Mouse (Mus musculus) urinary bladder, postnatal 14 days (tissue): ENCODE measurements around the gene Rsf1.

Experiments used
- DNase-seq: peaks from one replicate; pipeline ENCODE4 v3.0.0; 2021; ENCODE audit warnings: low spot score

The Rsf1 gene

DNA sequence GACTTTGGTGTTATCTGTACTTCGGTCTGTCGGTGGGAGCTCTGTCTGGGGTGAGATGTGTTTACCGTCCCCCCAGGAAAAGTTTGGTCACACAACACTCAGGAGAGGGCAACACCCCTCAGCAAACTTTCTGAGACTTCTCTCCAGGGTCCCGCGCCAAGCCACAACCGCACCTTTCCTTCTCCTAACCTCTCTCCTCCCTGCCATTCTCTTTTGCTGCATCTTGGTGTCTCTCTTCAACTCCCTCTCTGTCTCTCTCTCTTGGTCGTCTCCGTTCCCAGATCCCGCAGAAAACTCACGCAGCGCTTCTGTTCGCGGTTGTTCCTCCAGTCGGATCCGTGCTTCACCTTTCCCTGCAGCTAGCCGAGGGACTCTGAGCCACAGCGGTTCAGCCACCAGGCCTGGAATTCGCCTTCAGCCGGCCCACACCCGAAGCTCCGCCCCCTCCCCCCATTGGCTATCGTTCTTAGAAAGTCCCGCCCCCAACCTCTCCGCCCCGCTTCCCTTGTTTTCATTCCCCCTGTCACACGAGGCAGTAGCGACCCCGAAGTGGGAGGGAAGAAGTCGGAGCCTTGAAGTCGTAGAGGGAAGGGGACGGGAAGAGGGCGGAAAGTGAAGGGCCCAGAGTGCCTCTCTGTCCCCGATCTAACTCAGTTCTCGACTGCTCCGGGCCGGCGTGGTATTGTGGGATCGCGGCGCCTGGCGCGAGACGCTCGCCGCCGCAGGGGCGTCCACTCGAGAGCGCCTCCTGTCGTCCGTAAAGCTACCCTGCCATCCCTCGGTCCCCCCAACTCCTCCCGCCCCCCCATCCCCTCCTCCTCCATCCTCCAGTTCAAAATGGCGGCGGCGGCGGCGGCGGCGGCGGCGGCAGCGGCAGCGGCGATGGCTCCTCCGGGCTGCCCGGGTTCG lies at the start of gene Rsf1, which contains the start of gene Aamdc:
TSS of gene Rsf1 (plus strand) at position 823 of the 909 bp plus-strand sequence.
TSS of gene Aamdc (minus strand) at position 431 of the 909 bp plus-strand sequence.
- DNase-seq = peak; percentile 94

DNA sequence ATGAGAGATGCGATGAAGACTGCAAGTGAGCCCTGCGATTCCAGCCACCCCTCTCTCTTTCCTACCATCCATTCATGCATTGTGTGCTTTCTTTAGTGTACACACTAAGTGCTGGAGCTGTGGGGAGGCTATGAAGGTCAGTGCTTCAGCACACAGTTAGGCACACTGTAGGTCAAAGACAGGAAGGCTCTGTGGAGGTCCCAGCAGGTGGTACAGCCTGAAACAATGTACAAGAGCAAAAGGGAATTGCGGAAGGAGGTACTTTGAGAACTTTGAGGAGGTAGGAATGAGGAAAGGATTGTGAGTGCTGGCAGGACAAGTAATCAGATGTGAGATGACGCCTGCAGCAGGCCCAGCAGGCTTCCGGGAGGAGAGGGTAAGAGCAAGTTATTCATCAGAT lies 44.2 kb upstream of the Rsf1 start:
- DNase-seq = no peak

DNA sequence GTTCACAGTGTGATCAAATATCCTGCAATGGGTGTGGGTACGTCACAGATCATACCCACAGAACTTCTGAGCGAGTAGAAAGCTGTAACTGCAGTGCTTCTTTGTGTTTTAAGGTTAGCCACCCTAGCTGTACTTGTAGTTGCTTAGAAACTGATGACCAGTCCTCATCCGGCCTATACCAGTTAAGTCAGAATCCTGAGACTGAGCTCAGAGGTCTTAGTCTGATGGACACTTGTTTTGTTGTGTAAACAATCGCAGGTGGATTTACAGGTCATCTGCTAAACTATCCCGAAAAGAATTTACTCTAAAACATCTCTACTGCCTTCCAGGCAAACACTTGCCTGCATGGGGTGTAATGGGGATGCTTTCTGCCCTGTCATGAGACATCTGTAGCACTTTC lies 43.1 kb upstream of the Rsf1 start:
- no peak for DNase-seq

DNA sequence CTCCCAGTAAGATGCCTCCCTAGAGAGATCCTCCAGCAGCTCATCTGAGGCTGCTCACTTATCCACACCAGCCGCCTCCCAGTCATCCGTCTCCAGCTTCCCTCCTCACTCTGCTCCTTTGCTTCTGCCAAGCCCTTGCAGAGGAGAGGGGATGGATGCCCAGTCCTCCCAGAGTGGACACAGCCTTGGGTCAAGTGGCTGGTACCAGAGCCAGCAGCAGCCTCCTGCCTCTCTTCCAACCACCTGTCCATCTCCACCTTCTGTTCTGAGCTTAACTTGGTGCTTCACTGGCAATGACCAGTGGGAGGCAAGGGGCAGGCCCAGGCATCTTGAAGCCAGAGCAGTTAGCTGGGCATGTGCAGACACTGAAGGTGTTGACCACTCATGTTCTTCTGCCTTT lies 33.2 kb upstream of the Rsf1 start:
- DNase-seq = no peak

DNA sequence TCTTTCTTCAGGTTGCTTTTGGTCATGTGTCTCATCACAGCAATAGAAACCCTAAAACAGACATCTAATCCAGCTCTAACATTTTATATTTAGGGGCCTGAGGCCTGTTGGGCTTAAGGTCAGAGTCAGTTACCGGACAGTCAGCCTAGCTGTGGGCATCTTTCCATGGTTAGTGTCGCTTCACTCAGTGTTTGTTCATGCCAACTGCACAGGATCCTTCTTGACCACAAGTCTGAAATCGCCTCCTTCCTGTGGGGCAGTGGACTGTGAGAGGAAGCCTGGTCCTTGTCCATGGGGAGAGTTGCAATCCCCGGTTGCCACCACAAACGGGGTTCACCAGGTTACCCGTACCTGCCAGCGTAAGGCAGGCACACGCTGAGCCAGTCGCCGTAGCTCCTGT lies 30.4 kb upstream of the Rsf1 start:
- DNase-seq = no peak

DNA sequence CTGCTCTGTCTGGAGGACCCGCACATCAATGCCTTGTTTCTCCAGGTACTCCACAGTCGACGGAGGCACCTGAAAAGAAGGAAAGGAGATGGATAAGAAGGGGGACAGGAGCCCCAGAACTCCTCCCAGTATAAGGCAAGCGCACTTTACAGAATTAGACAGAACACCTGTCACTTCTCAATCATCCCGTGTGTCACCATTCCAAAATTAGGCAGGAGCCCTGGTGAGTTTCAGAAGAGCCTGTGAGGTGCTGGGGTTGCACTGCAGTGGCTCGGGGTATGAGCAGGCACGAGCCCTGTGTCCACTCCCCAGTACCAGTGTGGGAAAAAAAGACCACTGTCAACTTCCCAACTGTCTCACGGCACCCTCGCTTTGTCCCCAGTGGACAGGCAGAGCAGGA lies 29.0 kb upstream of the Rsf1 start:
- DNase-seq = no peak

DNA sequence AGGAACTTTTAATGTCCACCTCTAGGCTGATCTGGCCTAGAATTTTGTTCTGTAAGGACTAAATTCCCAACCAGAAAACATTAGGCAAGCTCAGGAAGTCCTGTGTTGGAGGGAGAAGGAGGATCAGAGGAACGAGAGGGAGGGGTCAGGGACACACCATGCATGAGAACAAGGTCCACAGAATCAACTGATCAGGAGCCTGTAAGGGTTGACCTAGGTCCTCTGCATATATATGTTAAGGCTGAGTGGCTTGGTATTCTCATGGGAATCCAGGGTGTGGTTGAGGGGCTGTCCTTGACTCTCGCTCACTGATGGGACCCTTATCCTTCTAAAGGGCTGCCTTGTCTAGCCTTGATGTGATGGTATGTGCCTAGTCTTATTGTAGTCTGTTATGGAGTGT lies 16.1 kb upstream of the Rsf1 start:
- no peak for DNase-seq

DNA sequence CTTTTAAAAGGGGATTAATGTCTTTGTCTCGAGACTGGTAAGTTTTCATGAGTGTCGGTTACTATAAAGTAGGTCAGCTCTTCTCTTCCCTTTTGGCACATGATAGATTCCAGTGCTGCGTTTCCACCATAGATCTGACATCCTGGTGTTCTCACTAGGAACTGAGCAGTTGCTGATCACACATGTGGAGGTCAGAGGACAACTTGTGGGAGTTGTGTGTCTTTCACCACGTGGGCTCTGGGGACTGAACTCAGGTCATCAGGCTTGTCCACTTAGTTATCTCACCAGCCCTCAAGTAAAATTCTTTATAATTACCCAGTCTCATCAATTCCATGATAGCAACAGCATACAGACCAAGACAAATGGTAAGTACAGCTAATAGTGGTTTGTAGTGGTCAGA lies 10.3 kb upstream of the Rsf1 start:
- no peak for DNase-seq

DNA sequence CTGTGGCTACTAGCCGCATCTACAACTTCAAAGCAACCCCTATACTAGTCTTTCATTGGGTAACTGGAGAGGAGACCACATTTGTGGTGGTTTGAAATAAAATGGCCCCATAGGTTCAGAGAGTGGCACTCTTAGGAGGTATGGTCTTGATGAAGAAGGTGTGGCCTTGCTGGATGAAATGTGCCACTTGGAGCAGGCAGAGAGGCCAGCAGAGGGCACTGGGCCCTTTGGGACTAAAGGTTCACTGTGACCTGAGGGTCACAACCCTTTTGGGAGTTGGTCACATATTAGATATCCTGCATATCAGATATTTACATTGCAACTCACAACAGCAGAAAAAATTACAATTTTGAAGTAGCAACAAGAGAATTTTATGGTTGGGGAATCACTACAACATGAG lies 9.3 kb upstream of the Rsf1 start:
- no peak for DNase-seq

DNA sequence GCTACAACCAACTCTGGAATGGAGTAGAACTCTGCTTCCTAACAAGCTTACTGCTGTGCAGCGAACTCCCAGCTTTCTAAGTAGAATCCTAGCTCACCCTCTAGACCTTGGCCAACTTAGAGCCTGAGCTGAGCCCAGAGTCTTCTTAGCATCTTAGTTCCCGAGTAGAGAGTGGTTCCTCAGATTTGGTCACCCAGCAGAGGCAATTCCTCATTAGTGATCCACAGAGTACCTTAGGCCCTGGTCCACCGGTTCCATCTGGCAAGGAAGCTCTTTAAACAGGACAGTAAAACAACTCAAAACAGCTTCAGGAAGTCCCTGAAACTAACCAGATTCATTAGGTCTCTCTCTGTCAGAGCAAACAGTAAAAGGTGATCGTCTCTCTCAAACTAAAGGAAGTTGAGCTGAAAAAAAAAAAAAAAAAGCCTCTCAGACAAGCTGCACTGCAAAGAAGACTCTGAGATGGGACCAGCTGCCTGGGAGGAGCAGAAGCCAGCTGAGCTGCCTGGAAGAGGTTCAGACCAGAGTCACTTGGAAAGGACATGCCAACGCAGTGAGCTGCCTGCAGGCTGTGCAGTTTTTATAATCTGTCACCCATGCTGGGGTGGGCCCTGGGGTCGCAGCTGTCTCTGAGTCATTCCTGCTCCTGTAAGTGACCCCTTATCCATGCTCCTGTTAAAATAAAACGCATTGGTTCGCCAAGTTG lies 1.2 kb upstream of the Rsf1 start:
- DNase-seq = peak; percentile 45

DNA sequence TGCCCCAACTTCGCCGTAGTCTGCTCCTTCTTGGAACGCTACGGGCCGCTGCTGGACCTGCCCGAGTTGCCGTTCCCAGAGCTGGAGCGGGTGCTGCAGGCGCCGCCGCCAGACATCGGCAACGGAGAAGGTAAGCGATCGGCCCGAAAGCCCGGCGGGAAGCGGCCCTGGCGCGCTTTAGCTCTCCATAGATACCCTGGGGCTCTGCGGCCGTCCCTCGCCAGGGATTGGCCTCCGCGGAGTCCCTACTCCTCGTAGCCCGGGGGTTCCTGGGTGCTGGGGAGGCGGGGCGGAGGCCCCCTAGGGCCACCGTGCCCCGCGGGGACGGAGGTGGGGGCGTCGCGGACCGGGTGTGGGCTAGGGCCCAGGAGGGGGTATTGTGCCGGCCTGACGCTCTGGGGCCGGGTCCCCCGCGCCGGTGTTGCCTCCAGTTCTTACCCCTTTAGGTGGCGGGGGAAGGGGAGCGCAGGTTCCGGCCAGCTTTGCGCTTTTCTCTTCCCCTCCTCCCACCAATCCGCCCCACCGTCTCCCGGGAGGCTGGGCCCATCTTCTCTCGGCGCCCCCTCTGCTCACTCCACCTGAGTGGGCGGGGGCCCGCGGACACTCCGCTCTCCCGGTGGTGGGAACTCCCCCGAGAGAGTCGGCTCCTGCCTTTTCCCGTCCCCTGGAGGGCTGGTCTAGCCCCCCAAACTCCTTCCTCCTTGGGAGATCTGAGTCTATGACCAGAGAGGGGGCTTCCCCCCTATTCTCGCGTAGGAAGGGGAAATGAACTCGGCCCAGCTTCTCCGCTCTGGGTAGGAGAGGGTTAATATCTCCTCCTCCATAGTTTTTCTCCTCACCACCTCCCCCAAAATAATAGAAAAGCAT lies 520 bp downstream of the Rsf1 start:
- DNase-seq = peak; percentile 48

DNA sequence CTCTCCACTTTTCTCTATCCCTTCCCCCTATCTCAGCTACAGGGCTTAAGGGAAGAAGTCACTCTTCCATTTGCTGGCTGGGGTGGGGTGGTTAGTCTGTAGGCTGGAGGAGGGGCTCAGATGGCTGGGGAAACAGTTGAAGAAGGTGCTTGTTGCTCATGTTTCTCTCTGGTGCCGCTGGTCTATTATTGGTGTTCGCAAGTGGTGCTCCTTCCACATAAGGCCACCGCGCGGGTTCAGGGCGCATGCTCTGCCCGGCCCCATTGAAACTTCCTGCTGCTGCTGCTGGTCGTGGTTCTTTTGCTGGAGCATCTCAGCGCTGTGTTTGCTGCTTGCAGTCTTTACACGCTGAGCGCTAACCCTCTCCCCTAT lies 1.1 kb downstream of the Rsf1 start:
- peak; percentile 83 for DNase-seq

DNA sequence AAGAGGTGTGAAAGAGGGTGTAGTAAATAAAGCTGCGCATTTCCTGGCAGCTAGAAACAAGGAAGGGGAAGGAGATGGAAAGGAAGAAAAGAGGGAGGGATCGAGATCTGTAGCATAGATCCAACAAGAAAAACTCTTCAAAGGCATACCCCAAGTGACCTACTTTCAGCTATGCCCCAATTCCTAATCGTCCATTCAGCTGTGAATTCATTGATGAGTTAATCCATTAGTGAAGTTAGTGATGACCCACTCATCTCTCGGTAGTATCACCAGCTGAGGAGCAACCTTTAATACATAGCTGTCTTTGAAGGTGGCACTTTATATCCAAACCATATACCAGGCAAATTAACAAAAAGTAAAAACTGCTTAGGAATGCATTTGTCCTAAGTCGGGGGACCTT lies 8.8 kb downstream of the Rsf1 start:
- DNase-seq = no peak

DNA sequence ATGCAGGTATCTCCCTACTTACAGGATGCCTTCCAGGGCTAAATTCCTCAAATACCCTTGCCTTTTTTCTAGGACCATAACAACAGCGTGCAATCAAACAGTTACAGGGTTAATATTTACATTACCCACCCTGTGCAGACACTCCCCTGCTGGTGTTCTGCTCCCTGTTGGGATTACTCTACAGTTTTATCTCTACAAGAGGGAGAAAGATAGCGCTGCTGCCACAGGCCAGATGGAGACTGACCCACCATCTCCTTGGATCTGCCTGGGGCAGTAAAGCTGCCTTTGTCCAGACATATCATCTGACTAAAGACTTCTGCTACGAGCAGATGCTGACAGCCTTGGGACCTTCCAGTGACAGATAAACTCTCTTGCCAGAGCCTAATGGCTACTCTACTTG lies 10.8 kb downstream of the Rsf1 start:
- no peak for DNase-seq

DNA sequence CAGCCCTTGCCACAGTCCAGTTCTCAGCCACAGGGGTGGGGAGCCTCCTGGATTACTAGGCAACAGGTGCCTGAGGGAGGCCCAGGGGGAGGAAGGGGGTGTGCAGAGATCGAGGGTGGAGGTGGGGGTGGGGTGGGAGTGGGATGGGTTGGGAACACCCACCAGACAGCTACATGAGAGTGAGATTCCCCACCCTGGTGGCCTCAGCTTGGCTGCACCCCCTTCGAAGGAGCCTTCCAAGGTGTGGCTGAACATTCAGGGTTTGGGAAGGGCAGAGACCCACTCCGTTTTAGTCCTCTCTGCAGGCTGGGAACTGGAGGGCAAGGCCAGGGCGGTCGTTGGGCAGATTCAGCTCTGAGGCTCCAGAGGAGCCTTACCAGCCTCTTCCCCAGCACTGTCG lies 11.6 kb downstream of the Rsf1 start:
- no peak for DNase-seq

DNA sequence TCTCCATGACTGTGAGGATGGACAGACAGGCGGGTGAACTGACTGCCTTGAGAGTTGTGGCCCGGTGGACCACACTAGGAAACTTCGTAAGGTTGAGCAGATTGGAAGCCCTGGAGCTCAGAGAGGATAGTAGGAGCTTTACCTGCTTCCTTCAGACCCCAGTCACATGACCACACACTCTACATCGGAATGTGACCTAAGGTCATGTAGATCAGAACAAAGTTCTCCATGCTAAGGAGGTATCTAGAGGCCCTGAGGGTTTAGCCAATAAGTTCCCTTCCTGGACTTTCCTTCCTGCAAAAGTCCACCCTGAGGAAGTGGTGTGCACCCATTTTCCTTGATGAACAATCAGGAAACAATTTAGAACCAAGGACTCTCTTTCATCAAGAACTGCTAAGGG lies 12.7 kb downstream of the Rsf1 start:
- DNase-seq = no peak

DNA sequence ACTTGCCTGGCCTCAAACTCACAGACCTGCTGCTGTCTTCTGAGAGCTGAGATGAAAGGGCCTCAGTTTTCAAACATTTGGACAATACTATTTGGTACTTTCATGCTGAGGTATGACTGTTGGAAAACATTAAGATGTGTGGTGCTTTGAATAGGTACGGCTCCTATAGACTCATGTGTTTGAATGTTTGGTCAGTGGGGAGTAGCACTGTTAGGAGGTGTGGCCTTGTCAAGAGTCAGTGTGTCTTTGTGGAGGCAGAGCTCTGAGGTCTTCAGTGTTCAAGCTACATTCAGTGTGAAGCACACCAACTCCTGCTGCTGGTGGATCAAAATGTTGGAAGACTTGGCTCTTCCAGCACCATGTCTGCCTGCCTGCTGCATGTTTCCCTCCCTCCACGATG lies 13.8 kb downstream of the Rsf1 start:
- no peak for DNase-seq

DNA sequence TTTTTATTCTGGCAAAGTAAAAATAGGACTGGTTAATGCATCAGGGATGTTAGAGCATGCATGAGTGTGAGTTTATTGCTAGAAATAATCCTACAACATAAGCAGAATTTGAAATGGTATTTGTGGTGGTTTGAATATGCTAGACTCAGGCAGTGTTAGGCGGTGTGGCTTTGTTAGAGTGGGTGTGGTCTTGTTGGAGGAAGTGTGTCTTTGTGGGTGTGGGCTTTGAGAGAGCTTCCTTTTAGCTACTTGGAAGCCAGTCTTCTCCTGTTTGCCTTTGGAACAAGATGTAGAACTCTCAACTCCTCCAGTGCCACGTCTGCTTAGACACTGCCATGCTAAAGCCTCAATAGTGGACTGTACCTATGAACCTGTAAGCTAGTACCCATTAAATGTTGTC lies 18.9 kb downstream of the Rsf1 start:
- no peak for DNase-seq

DNA sequence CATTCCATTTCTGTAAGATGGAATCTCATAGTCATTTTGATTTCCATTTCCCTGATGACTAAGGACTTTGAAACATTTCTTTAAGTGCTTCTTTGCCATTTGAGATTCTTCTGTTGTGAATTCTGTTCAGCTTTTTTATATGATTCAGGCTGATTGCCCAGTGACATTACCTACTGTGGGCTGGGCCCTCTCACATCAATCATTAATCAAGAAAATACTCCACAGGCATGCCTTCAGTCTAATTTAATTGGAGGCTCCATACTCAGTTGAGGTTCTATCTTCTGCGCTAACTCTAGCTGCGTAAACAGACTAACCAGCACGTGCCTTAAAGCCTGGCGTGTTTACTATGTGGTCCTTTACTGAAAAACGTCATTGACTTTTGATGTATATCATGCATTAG lies 41.7 kb downstream of the Rsf1 start:
- no peak for DNase-seq

DNA sequence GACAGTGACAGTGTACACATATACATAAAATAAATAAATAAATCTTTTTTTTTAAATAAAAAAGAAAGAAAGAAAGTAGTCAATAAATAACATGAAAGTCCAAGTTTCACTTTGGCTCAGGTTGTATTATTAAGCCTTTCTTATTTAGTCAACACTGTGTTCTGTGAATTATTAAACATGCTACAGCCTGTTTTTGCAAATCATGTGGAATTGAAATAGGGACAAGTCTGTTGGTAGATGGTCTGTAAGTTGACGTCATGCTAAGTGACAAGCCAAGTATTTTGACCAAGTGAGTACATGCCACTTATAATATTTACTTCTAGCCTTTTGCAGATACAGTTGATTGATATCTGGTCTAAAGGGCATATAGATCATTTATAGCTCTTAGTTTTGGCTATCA lies 43.0 kb downstream of the Rsf1 start:
- DNase-seq = no peak

DNA sequence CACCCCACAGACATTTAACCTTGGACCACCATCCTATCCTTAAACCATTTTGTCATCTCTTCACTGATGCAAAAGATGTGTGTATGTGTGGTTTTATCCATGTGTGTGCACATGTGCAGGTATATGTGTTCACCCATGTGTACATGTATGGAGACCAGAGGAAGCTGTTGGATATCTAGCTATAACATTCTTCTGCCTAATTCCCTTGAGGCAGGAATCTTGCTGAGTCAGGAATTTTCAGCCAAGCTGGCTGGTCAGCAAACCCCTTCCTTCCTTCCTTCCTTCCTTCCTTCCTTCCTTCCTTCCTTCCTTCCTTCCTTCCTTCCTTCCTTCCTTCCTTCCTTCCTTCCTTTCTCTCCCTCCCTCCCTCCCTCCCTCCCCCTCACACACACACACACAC lies 43.7 kb downstream of the Rsf1 start:
- DNase-seq = no peak

DNA sequence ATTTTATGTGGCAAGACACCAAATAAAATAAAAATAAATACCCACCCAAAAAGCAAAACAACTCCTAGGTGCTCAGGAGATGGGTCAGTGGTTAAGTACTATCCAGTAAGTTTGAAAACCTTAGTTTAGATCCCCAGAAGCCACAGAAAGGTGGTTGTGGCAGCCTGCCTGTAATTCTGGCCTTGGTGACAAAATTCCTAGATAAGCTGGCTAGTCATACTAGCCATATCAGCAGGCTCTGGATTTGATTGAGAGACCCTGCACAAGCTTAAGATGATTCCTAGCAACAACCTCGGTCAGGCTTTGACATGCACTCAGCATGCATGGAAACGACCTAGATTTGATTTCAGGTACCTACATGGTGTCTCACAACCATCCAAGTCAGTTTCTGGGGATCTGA lies 49.7 kb downstream of the Rsf1 start:
- DNase-seq = no peak

DNA sequence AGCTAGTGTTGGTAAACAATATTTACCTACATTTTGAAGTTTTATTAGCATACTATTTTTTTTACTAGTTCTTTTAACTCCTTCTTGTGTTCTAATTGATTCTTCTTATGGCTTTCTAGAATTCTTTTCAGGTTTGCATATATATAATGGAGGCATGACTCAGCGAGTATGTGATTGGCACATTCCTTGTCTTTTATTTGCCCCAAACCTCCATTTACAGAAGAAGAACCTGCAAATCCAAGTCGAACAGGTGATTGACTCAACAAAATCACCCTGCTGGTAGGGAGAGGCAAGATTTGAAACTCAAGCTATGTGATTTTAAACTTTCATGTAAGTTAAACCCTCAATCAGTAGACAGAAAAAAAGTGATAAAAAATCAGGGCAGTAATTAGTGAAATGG lies 51.6 kb downstream of the Rsf1 start:
- no peak for DNase-seq
